Mouse (Mus musculus): ENCODE results near the gene Lsm11. TPM values are rescaled to one million over a fixed set of nuclear protein-coding genes. Genes with fewer than 3 reads are reported as not detected.
"Not testable (repeated sequence)": the region's sequence is repeated elsewhere in the genome, so short reads cannot be mapped to it uniquely, and the experiment has no call there.

The Lsm11 gene
- polyA plus RNA-seq, 1 experiment from 2014 or later, result 6.8 TPM

DNA sequence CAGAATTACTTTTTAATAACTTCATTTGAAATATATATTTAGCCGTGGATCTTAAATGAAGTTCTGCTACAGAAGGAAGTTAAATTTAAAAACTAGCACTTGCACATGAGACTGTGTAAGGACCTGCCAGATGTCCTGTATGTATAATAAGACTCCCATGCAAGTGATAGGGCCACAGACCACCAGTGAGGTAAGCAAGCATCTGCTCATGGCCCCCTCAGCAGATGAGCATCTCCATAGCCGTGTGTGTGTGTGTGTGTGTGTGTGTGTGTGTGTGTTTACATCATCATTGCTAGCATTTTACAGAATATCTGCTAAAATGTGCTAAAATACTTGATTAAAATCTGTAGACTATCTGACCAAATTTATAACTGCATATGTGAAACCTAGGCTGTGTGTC lies 47.3 kb downstream of the Lsm11 start:
- no peaks in the 10 kb centered on the region for H3K4me1 ChIP-seq
- no peak overlapping the region for H3K4me3 ChIP-seq
- no peak overlapping the region for H3K27ac ChIP-seq
- H3K9me3 ChIP-seq, result no peaks in the 10 kb centered on the region
- no peak for ATAC-seq (ENCODE audit: borderline replicate concordance, extremely low read depth, low FRiP score, low TSS enrichment)
- no peak overlapping the region for H3K4me2 ChIP-seq
- H3K27me3 ChIP-seq, result no peaks in the 10 kb centered on the region
- peaks cover 65% of the 10 kb centered on the region for H3K36me3 ChIP-seq
- WGBS, result 79% methylated on average over 2 of the region's 2 CpGs
- no peak overlapping the region for H3K9ac ChIP-seq

GRCm38 (mm10) chr11:45892861-45893360 lies 51.8 kb downstream of the Lsm11 start:
- no peaks in the 10 kb centered on the region for H3K9me3 ChIP-seq
- H3K4me2 ChIP-seq, result no peak overlapping the region
- no peaks in the 10 kb centered on the region for H3K27me3 ChIP-seq
- no peak overlapping the region for H3K27ac ChIP-seq
- peaks cover 85% of the 10 kb centered on the region for H3K36me3 ChIP-seq
- H3K4me3 ChIP-seq, result no peak overlapping the region
- ATAC-seq (ENCODE audit: borderline replicate concordance, extremely low read depth, low FRiP score, low TSS enrichment), result no peak
- H3K4me1 ChIP-seq, result no peaks in the 10 kb centered on the region
- H3K9ac ChIP-seq, result no peak overlapping the region
- 90% methylated on average over 5 of the region's 5 CpGs for WGBS

- Histone ChIP-seq H3K27ac (no peak overlapping the region), H3K36me3 (peaks cover 91% of the 10 kb centered on the region), H3K4me2 (no peak overlapping the region), H3K4me3 (no peak overlapping the region), H3K27me3 (no peaks in the 10 kb centered on the region), H3K9ac (no peak overlapping the region), H3K9me3 (no peaks in the 10 kb centered on the region), H3K4me1 (no peaks in the 10 kb centered on the region)
- ATAC-seq (ENCODE audit: borderline replicate concordance, extremely low read depth, low FRiP score, low TSS enrichment), result no peak
- 85% methylated on average over 20 of the region's 20 CpGs for WGBS
Measured at GRCm38 (mm10) chr11:45890423-45890822, 54.3 kb downstream of the Lsm11 start.

DNA sequence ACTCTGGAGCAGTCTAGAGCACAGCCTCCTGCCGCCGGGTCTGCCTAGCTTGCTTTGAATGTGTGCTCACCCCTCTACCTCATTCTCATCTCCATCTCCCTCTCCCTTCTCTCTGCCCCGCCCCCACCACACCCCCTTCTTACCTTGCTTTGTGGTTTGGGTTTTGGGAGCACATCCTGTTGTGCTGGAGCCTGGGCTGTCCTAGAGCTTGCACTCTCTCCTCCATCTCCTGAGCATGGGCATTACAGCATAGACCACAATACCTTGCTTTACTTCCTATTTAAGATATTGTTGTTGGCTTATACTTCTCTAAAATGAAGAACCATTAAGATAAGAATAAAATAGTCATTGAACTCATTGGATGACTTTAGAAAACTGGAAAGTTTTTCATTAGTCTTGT lies 54.8 kb downstream of the Lsm11 start:
- Histone ChIP-seq H3K27me3 (no peaks in the 10 kb centered on the region), H3K9me3 (no peaks in the 10 kb centered on the region), H3K27ac (no peak overlapping the region), H3K4me3 (no peak overlapping the region), H3K4me2 (no peak overlapping the region), H3K9ac (no peak overlapping the region), H3K4me1 (no peaks in the 10 kb centered on the region), H3K36me3 (peaks cover 88% of the 10 kb centered on the region)
- ATAC-seq (ENCODE audit: borderline replicate concordance, extremely low read depth, low FRiP score, low TSS enrichment), result no peak
- WGBS, result 79% methylated on average over 3 of the region's 3 CpGs

DNA sequence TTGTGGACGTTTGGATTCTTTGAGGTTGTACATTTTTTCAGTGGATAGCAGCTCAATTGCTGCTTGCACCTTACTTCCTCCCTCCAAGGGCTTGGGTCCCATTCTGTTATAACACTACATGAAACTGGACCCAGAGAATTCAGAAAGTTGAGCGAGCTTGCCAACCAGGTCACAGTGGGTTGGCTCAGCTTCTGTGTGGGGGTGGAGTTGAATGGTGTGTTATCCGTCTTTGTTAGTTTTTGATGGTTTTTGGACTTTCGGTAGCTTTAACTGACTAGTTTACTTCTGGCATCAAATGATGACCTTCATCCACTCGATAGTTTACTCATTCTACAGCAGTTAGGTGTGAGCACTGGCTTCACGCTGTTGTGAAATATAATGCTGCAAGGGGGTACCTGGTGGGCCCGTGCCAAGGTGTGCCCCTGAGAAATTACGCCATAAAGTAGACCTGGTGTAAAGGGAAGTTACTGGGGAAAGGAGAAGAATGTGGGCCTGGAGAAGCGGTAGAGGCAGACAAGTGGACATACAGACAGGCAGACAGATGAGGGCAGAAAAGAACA lies 56.2 kb downstream of the Lsm11 start:
- Histone ChIP-seq H3K4me2 (no peak overlapping the region), H3K4me1 (peaks cover 5% of the 10 kb centered on the region), H3K4me3 (no peak overlapping the region), H3K9me3 (no peaks in the 10 kb centered on the region), H3K36me3 (peaks cover 79% of the 10 kb centered on the region), H3K27me3 (no peaks in the 10 kb centered on the region), H3K27ac (no peak overlapping the region), H3K9ac (no peak overlapping the region)
- no peak for ATAC-seq (ENCODE audit: borderline replicate concordance, extremely low read depth, low FRiP score, low TSS enrichment)
- 84% methylated on average over 9 of the region's 9 CpGs for WGBS

DNA sequence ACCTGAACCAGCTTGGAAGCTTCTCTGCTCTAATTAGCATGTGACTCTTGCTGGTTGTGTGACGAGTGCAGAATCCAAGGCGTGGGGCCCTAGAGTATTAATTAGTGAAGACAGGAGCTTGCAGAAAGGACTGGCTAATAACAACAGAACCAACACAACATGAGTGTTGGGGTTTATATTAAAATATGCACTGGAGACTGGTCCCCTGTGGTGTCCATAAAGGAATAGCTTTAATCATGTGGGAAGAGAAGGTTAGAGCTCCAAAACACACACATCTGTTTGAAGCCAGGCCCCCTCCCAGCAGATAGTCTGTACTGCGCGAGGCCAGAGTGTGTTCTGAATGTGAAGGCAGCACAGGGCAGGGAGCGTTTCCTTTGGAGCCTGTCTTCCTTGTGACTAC lies 58.1 kb downstream of the Lsm11 start:
- H3K4me1 ChIP-seq, result peaks cover 21% of the 10 kb centered on the region
- WGBS, result 91% methylated on average over 5 of the region's 5 CpGs
- no peak overlapping the region for H3K27ac ChIP-seq
- H3K36me3 ChIP-seq, result peaks cover 60% of the 10 kb centered on the region
- no peak overlapping the region for H3K9ac ChIP-seq
- no peak overlapping the region for H3K4me3 ChIP-seq
- no peak for ATAC-seq (ENCODE audit: borderline replicate concordance, extremely low read depth, low FRiP score, low TSS enrichment)
- H3K9me3 ChIP-seq, result no peaks in the 10 kb centered on the region
- H3K27me3 ChIP-seq, result no peaks in the 10 kb centered on the region
- H3K4me2 ChIP-seq, result no peak overlapping the region

- ATAC-seq (ENCODE audit: borderline replicate concordance, extremely low read depth, low FRiP score, low TSS enrichment), result no peak
- Histone ChIP-seq H3K4me3 (no peak overlapping the region), H3K9ac (no peak overlapping the region), H3K27me3 (no peaks in the 10 kb centered on the region), H3K27ac (no peak overlapping the region), H3K4me1 (peaks cover 26% of the 10 kb centered on the region), H3K9me3 (no peaks in the 10 kb centered on the region), H3K4me2 (no peak overlapping the region), H3K36me3 (peaks cover 52% of the 10 kb centered on the region)
- 87% methylated on average over 5 of the region's 5 CpGs for WGBS
Measured at GRCm38 (mm10) chr11:45885606-45886230, 59.0 kb downstream of the Lsm11 start.

DNA sequence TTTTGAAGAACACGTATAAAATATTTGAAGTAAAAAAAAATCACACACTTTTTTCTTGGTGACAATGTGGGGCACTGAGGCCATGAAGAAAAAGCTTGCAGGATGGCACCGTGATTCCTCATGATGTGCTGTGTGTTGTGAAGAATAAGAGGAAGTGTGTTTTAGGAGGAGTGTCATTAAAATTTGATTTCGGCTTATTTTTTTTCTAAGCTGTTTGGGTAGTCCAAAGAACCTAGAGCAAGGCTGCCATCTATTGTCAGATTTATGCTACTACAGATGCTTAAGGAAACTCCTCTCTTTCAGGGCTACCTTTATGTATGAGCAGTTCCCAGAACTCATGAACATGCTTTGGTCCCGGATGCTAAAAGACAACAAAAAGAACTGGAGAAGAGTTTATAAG lies 60.7 kb downstream of the Lsm11 start:
- Histone ChIP-seq H3K9me3 (no peaks in the 10 kb centered on the region), H3K27me3 (no peaks in the 10 kb centered on the region), H3K27ac (no peak overlapping the region), H3K36me3 (peaks cover 37% of the 10 kb centered on the region), H3K4me3 (no peak overlapping the region), H3K9ac (no peak overlapping the region), H3K4me2 (no peak overlapping the region), H3K4me1 (peaks cover 36% of the 10 kb centered on the region)
- no peak for ATAC-seq (ENCODE audit: borderline replicate concordance, extremely low read depth, low FRiP score, low TSS enrichment)
- WGBS, result 27% methylated on average over 4 of the region's 4 CpGs

DNA sequence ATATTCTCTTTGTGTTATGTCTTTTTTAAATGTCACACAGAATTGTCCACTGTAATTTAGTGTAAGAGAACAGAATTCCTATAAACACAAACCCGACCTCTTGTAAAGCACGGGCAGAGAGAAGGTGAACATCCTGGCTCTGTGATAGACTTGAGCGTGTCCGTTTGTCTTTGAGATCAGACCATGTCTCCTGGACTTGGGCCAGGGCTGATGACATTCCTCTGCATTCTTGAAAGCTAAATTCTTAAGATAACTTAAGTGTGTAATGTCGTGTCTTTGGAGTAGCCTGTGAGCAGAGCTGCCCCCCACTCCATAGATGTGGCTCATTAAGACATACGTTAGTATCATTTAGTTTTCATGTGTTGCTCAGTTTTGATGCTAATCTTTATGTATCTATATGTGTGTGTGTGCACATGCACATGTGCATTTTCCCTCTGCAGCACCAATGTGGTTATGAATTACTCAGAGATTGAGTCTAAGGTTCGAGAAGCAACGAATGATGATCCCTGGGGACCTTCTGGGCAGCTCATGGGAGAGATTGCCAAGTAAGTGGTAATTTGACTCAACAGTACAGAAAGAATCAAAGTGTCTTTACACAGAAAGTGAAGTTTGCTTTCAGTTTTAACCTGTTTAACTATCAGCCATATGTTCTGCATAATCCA lies 61.3 kb downstream of the Lsm11 start:
- Histone ChIP-seq H3K4me1 (peaks cover 36% of the 10 kb centered on the region), H3K9me3 (no peaks in the 10 kb centered on the region), H3K4me2 (peak overlapping the region; percentile 12; the same call in 1 of the 2 replicates), H3K36me3 (peaks cover 32% of the 10 kb centered on the region), H3K27me3 (no peaks in the 10 kb centered on the region), H3K27ac (peak overlapping the region; percentile 12; the same call in 1 of the 2 replicates), H3K4me3 (no peak overlapping the region), H3K9ac (no peak overlapping the region)
- no peak for ATAC-seq (ENCODE audit: borderline replicate concordance, extremely low read depth, low FRiP score, low TSS enrichment)
- 16% methylated on average over 8 of the region's 8 CpGs for WGBS

DNA sequence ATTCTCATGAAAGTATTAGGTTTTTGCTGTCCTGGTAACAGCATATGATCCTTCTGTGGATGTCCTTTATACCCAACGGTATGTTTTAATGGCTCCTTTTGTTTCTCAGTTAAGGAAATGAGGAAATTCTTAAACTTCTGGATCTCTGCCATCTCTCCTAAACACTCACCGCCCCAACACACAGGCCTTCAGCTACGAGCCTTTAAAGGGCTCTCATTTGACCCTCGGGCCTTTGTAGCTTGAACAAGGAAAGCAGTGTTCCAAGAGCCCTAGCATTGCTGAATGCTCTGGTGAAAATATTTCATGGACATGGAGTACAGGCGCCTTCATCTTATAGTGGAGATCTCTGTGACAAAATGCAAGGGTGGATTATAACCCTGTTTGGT lies 63.1 kb downstream of the Lsm11 start:
- Histone ChIP-seq H3K9me3 (no peaks in the 10 kb centered on the region), H3K4me2 (no peak overlapping the region), H3K4me1 (peaks cover 36% of the 10 kb centered on the region), H3K27ac (peak overlapping the region; percentile 66; the same call in 1 of the 2 replicates), H3K9ac (no peak overlapping the region), H3K4me3 (no peak overlapping the region), H3K27me3 (no peaks in the 10 kb centered on the region), H3K36me3 (peaks cover 18% of the 10 kb centered on the region; the same call in 1 of the 2 replicates)
- whole genome bisulfite sequencing, result 6% methylated on average over 5 of the region's 5 CpGs
- ATAC-seq (ENCODE audit: borderline replicate concordance, extremely low read depth, low FRiP score, low TSS enrichment), result peak; percentile 71; the same call in 1 of the 2 replicates

- Histone ChIP-seq H3K4me1 (peaks cover 36% of the 10 kb centered on the region), H3K27me3 (no peaks in the 10 kb centered on the region), H3K9ac (no peak overlapping the region), H3K27ac (peak overlapping the region; percentile 69), H3K9me3 (no peaks in the 10 kb centered on the region), H3K4me2 (no peak overlapping the region), H3K36me3 (peaks cover 13% of the 10 kb centered on the region; the same call in 1 of the 2 replicates), H3K4me3 (no peak overlapping the region)
- 37% methylated on average over 6 of the region's 6 CpGs for WGBS
- peak; percentile 44; the same call in 1 of the 2 replicates for ATAC-seq (ENCODE audit: borderline replicate concordance, extremely low read depth, low FRiP score, low TSS enrichment)
Measured at GRCm38 (mm10) chr11:45881026-45881682, 63.6 kb downstream of the Lsm11 start.

GRCm38 (mm10) chr11:45879366-45879765 lies 65.4 kb downstream of the Lsm11 start:
- 61% methylated on average over 4 of the region's 4 CpGs for WGBS
- not testable (repeated sequence) for H3K4me2 ChIP-seq; H3K4me3 ChIP-seq; H3K27me3 ChIP-seq; H3K9me3 ChIP-seq; H3K9ac ChIP-seq; H3K27ac ChIP-seq; ATAC-seq (ENCODE audit: borderline replicate concordance, extremely low read depth, low FRiP score, low TSS enrichment); H3K36me3 ChIP-seq
- H3K4me1 ChIP-seq, result peaks cover 41% of the 10 kb centered on the region
